Mouse (Mus musculus): ENCODE results near the gene Gm43738. TPM values are rescaled to one million over a fixed set of nuclear protein-coding genes. Genes with fewer than 3 reads are reported as not detected.

The Gm43738 gene
- polyA plus RNA-seq (2012; rRNA removed) = not detected in 2 replicates

DNA sequence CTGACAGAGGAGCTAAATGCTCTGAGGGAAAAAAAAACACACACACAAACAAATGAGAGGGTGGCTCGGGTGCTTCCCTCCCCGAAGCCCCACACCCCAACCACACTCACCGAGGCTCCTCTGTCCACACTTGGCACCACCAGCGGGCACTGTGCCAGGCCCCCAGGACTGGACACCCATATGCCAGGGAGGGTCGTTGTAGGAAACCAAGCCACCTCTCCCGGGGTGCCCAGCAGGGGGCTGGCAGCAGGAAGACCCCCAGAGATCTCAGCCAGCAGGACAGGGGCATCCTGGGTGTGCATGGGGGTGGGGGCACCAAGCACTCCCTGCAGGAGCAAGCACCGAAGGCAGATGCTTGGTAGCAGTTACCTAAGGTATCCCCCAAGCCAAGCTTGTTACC is at the start of gene Gm43738:
Gene Gm43738, minus strand, starts transcription at position 289 of the 400 bp plus-strand sequence.

GRCm38 (mm10) chr3:89135958-89136357 is 35.1 kb upstream of the Gm43738 start, which contains the start of gene Pklr:
Pklr (plus strand) TSS chr3:89136142.

DNA sequence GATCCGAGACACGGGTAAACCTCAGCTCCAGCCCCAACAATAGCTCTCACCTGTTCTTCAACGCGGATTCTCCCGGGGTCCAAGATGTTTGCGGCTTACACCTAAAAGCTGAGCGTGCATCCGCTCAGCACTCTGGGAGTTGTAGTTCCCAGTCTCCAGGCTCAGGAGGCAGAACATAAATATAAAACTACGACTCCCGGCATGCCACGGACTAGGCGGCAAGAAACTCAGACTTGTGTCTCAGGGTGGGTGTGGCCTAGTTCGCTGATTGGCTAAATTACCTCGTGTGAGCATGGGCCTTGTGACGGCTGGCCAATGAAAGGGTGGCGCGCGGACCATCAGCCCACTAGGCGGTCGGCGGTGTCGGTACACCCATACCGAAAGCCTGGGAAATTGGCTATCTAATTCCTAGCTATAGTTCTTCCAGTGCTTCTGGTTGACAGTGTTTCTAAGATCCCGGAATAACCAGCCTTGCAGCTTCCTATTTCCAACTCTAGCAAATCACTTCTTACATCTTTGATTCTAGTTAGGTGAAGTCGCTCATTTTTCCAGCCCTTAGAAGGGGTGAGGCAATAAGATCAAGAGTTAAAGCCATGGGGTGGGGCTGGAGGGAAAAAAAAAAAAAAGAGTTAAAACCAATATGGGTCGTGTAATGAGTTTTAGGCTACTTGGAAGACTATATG is 1.1 kb upstream of the Gm43738 start, which contains the start of gene Fdps:
Gene Fdps, minus strand, starts transcription at position 148 of the 683 bp plus-strand sequence.

DNA sequence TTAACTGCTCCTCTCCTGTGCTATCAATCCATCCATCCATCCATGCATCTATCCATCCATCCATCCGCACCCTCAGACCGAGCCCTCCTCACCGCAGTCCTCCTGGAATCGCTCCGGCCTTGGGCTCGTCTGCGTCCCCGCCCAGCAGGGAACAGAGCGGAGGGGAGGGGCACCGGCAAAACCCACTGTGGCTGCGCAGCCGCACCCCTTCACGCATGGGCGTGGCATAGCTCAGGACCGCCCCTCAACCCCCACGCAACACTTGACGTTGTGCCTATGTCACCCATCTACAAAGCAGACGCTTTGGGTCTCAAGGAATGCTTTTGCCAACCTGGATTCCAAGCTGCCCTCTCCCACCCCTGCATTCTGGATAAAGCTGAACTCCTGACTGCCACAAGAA is 7.7 kb downstream of the Gm43738 start, which contains the start of gene Rusc1:
Gene Rusc1, minus strand, starts transcription at position 137 of the 400 bp plus-strand sequence.

Other genes with a start within 250 kb of the Gm43738 start
- gene Msto1, start 187.1 kb downstream of the Gm43738 start, polyA plus RNA-seq (2012; rRNA removed) = 19.9 and 25.5 TPM in 2 replicates
- gene Ash1l, start 150.5 kb downstream of the Gm43738 start, polyA plus RNA-seq (2012; rRNA removed) = 4.8 and 5.0 TPM in 2 replicates
- gene Dap3, start 149.9 kb downstream of the Gm43738 start, polyA plus RNA-seq (2012; rRNA removed) = 29.0 and 31.6 TPM in 2 replicates
- 51.1 and 73.3 TPM in 2 replicates for gene Rusc1, start 7.8 kb downstream of the Gm43738 start, polyA plus RNA-seq (2012; rRNA removed)
- gene Fdps, start 860 bp upstream of the Gm43738 start, polyA plus RNA-seq (2012; rRNA removed) = 109 and 128 TPM in 2 replicates
- gene Pklr, start 35.0 kb upstream of the Gm43738 start, polyA plus RNA-seq (2012; rRNA removed) = 240 and 244 TPM in 2 replicates
- 1.1 and 1.4 TPM in 2 replicates for gene Hcn3, start 59.1 kb upstream of the Gm43738 start, polyA plus RNA-seq (2012; rRNA removed)
- 42.4 and 43.0 TPM in 2 replicates for gene Clk2, start 63.7 kb upstream of the Gm43738 start, polyA plus RNA-seq (2012; rRNA removed)
- 95.0 and 102 TPM in 2 replicates for gene Scamp3, start 76.4 kb upstream of the Gm43738 start, polyA plus RNA-seq (2012; rRNA removed)
- gene Fam189b, start 82.0 kb upstream of the Gm43738 start, polyA plus RNA-seq (2012; rRNA removed) = 40.2 and 42.7 TPM in 2 replicates
- 60.8 and 73.9 TPM in 2 replicates for gene Gba, start 101.8 kb upstream of the Gm43738 start, polyA plus RNA-seq (2012; rRNA removed)
- 48.4 and 68.6 TPM in 2 replicates for gene Thbs3, start 114.1 kb upstream of the Gm43738 start, polyA plus RNA-seq (2012; rRNA removed)
- gene Mtx1, start 126.0 kb upstream of the Gm43738 start, polyA plus RNA-seq (2012; rRNA removed) = 165 and 219 TPM in 2 replicates
- gene Muc1, start 128.0 kb upstream of the Gm43738 start, polyA plus RNA-seq (2012; rRNA removed) = 26.0 and 27.3 TPM in 2 replicates
- 263 and 392 TPM in 2 replicates for gene Krtcap2, start 144.9 kb upstream of the Gm43738 start, polyA plus RNA-seq (2012; rRNA removed)
- gene Trim46, start 145.2 kb upstream of the Gm43738 start, polyA plus RNA-seq (2012; rRNA removed) = 60.5 TPM in 2 replicates
- 440 and 595 TPM in 2 replicates for gene Dpm3, start 158.3 kb upstream of the Gm43738 start, polyA plus RNA-seq (2012; rRNA removed)
- 254 and 375 TPM in 2 replicates for gene Slc50a1, start 169.5 kb upstream of the Gm43738 start, polyA plus RNA-seq (2012; rRNA removed)
- 126 and 153 TPM in 2 replicates for gene Efna1, start 180.0 kb upstream of the Gm43738 start, polyA plus RNA-seq (2012; rRNA removed)
- 9.3 and 13.3 TPM in 2 replicates for gene Efna3, start 221.9 kb upstream of the Gm43738 start, polyA plus RNA-seq (2012; rRNA removed)
- 17.4 and 24.5 TPM in 2 replicates for gene Efna4, start 236.9 kb upstream of the Gm43738 start, polyA plus RNA-seq (2012; rRNA removed)
- 211 and 244 TPM in 2 replicates for gene Adam15, start 248.9 kb upstream of the Gm43738 start, polyA plus RNA-seq (2012; rRNA removed)